Mouse (Mus musculus): ENCODE data around the gene Blcap.

DNA sequence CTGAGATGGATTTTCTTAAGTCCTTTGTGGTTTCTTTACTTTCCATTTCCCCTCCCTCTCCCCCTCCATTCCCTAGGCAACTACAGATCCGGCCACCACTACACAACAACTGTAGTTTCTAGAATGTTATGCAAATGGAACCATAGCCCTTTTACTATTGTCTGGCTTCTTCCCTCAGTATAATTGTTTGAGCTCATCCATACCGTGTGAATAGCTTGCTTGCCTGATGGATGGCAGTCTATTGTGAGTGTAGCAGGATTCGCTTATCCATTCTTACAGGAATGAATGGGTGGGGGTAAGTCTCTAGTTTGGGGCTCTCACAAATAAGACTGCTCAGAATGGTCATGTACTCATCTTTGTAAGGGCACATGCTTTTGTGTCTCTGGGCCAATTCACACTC, 48.5 kb downstream of the Blcap start:
- no peak for TF ChIP-seq CTCF (IDR thresholded peaks at IDR 0.05; ENCODE audit: control insufficient read depth, insufficient read depth, insufficient replicate concordance, low read depth, low read length)
- TF ChIP-seq POLR2A (IDR thresholded peaks at IDR 0.05; ENCODE audit: control insufficient read depth, low read depth, low read length) = no peak

Data from testis, adult 2 months (tissue).